Mouse (Mus musculus): Measurements from ENCODE around the gene Cmya5.

DNA sequence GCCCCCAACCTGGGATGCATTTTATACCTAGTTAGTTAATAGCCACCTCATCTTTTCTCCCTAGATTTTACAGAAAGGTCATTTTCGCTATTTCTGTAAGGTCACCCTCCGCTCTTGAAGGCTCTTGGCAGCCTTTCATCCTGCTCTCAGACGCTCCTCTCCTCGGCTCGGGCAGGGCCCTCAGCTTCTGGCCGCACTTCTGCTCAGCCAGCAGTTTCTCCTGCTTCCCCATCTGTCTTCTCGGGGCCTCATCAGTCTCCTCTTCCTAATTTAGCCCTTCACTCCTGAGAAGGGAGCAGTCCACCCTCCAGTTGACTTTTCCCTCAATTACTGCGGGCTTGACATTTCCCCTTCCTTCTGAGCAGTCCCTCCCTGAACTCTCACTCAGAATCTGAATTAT is 131.6 kb downstream of the Cmya5 start:
- TF ChIP-seq CTCF (IDR thresholded peaks at IDR 0.05; ENCODE audit: borderline replicate concordance, control insufficient read depth, extremely low read depth, insufficient read depth, low read length, poor library complexity), result no peak
- TF ChIP-seq POLR2A (IDR thresholded peaks at IDR 0.05; ENCODE audit: control insufficient read depth, extremely low read depth, insufficient read depth, low read length, poor library complexity), result no peak
